Mouse (Mus musculus): ENCODE measurements around the gene Caln1.

DNA sequence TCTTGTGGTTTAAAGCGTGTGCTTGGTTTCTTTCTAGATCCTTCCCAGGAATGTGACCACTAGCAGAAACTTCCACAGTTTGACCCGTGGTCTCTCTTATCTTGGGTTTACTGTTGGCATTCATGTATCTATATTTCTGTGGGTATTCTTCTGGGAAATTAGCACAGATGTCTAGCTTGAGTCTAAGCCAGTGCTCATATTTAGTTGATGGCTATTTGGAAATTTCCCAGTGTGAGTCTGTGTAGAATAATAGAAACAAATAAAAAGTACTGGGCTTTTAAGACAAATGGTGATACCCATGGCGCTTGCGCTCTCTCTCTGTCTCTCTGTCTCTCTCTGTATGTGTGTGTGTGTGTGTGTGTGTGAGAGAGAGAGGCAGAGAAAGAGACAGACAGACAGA lies 330.2 kb downstream of the Caln1 start:
- TF ChIP-seq POLR2A (IDR thresholded peaks at IDR 0.05; ENCODE audit: insufficient read depth, low read depth, low read length) (no peak), CTCF (IDR thresholded peaks at IDR 0.05; ENCODE audit: insufficient read depth, low read depth, low read length) (no peak)

All from olfactory bulb, adult 2 months (tissue).